Mouse (Mus musculus) E14TG2a.4 (cell line): ENCODE measurements around the gene Tinf2.

Experiments
- CTCF ChIP-seq: conservative IDR thresholded peaks from 2 replicates; pipeline ENCODE4 v1.5.1; 2014; ENCODE audit warnings: low read length
- NANOG ChIP-seq: IDR thresholded peaks from 2 replicates; pipeline ENCODE4 v1.6.1; 2014; ENCODE audit warnings: borderline replicate concordance, low read length, mixed read lengths

GRCm38 (mm10) chr14:55714893-55715292 is 33.3 kb upstream of the Tinf2 start:
- TF ChIP-seq CTCF (no peak), NANOG (no peak)
